Mouse (Mus musculus): Measurements from ENCODE around the gene Gspt1. TPM values are rescaled to one million over a fixed set of nuclear protein-coding genes. Genes with fewer than 3 reads are reported as not detected.
"Not testable (repeated sequence)": the region's sequence is repeated elsewhere in the genome, so short reads cannot be mapped to it uniquely, and the experiment has no call there.

The Gspt1 gene
- total and polyA plus RNA-seq, 3 experiments, result 111 to 886 (median 147) TPM

GRCm38 (mm10) chr16:11303741-11304140 lies 49.6 kb upstream of the Gspt1 start:
- Histone ChIP-seq H3K27me3 (replicated peaks) (no peaks in the 10 kb centered on the region), H3K4me2 (ENCODE audit: insufficient read depth, low read depth, poor library complexity, severe bottlenecking) (no peak overlapping the region), H3K27ac (ENCODE audit: insufficient read depth, low read depth) (no peak overlapping the region), H3K9me3 (replicated peaks; ENCODE audit: low read length) (no peaks in the 10 kb centered on the region), H3K9ac (ENCODE audit: insufficient read depth, low read depth) (no peak overlapping the region), H3K4me3 (replicated peaks in 1 of 3; ENCODE audit: low read depth in 2 of 3, low read length in 2 of 3, poor library complexity in 1 of 3) (no peak overlapping the region), H3K79me2 (replicated peaks; ENCODE audit: control insufficient read depth, extremely low read depth, insufficient read depth, poor library complexity, severe bottlenecking) (no peaks in the 10 kb centered on the region), H3K36me3 (replicated peaks in 1 of 2; ENCODE audit: control insufficient read depth in 1 of 2, insufficient read depth in 1 of 2, low read length in 1 of 2) (no peaks in the 10 kb centered on the region), H3K4me1 (ENCODE audit: control insufficient read depth in 1 of 2, insufficient read depth in 2 of 2) (peaks cover 0 to 10% of the 10 kb centered on the region in 2 experiments; a peak in 2 of 4 replicates)
- in situ Hi-C loops (cut with MboI; ENCODE audit: low pct_ligation_motif_present, low pct_unique_long_range_greater_than_20kb, low sequenced_read_pairs) (no loop called here), dilution Hi-C loops (cut with MboI; ENCODE audit: extremely low pct_ligation_motif_present, extremely low pct_unique_long_range_greater_than_20kb, low sequenced_read_pairs) (no loop called here)
- no peak for DNase-seq (ENCODE audit: extremely low read depth)
- TF ChIP-seq MAFK (IDR thresholded peaks at IDR 0.05; ENCODE audit: insufficient replicate concordance, low read length), result peak; percentile 83
- no peak for TF ChIP-seq SMC3 (IDR thresholded peaks at IDR 0.05; ENCODE audit: low read depth, low read length)

- TF ChIP-seq SMC3 (IDR thresholded peaks at IDR 0.05; ENCODE audit: low read depth, low read length) (peak; percentile 87), RAD21 (IDR thresholded peaks at IDR 0.05; ENCODE audit: low read depth, low read length) (peak; percentile 92), IRF4 (IDR thresholded peaks at IDR 0.05; ENCODE audit: low read depth, low read length) (peak; percentile 38; the same call in 1 of the 2 replicates), NELFE (IDR thresholded peaks at IDR 0.05; ENCODE audit: low read depth, low read length) (peak; percentile 49; the same call in 1 of the 2 replicates), SIN3A (IDR thresholded peaks at IDR 0.05; ENCODE audit: low read length) (peak; percentile 55; the same call in 1 of the 2 replicates), CTCF (conservative IDR thresholded peaks at IDR 0.05 in 1 of 2, IDR thresholded peaks at IDR 0.05 in 1 of 2; ENCODE audit: low read depth in 2 of 2, low read length in 2 of 2) (peak in 1 of 2 experiments; percentile 93; a peak in 3 of 4 replicates), ZC3H11A (IDR thresholded peaks at IDR 0.05; ENCODE audit: low read depth, low read length) (peak; percentile 68), MYC (IDR thresholded peaks at IDR 0.05; ENCODE audit: low read depth, low read length) (0 out of 2 replicates have a peak, but pooled peaks have one; percentile 42)
- H3K9ac ChIP-seq (ENCODE audit: insufficient read depth, low read depth); H3K4me2 ChIP-seq (ENCODE audit: insufficient read depth, low read depth, poor library complexity, severe bottlenecking); H3K27me3 ChIP-seq (replicated peaks); H3K4me3 ChIP-seq (replicated peaks in 1 of 3; ENCODE audit: low read depth in 2 of 3, low read length in 2 of 3, poor library complexity in 1 of 3); H3K27ac ChIP-seq (ENCODE audit: insufficient read depth, low read depth); H3K36me3 ChIP-seq (replicated peaks in 1 of 2; ENCODE audit: control insufficient read depth in 1 of 2, insufficient read depth in 1 of 2, low read length in 1 of 2); H3K9me3 ChIP-seq (replicated peaks; ENCODE audit: low read length); H3K79me2 ChIP-seq (replicated peaks; ENCODE audit: control insufficient read depth, extremely low read depth, insufficient read depth, poor library complexity, severe bottlenecking); dilution Hi-C loops (cut with MboI; ENCODE audit: extremely low pct_ligation_motif_present, extremely low pct_unique_long_range_greater_than_20kb, low sequenced_read_pairs): not testable (repeated sequence)
- peaks cover 0 to 20% of the 10 kb centered on the region in 2 experiments; a peak in 2 of 4 replicates for H3K4me1 ChIP-seq (ENCODE audit: control insufficient read depth in 1 of 2, insufficient read depth in 2 of 2)
- peak; percentile 73 for DNase-seq (ENCODE audit: extremely low read depth)
- in situ Hi-C loops (cut with MboI; ENCODE audit: low pct_ligation_motif_present, low pct_unique_long_range_greater_than_20kb, low sequenced_read_pairs), result loop anchor here (5.0 kb wide), 1 partner anchor 260 kb away; no protein-coding TSS in a partner anchor
Observed at GRCm38 (mm10) chr16:11297700-11298099, 43.6 kb upstream of the Gspt1 start.

- H3K9me3 ChIP-seq (replicated peaks; ENCODE audit: low read length); H3K27me3 ChIP-seq (replicated peaks); dilution Hi-C loops (cut with MboI; ENCODE audit: extremely low pct_ligation_motif_present, extremely low pct_unique_long_range_greater_than_20kb, low sequenced_read_pairs); H3K36me3 ChIP-seq (replicated peaks in 1 of 2; ENCODE audit: control insufficient read depth in 1 of 2, insufficient read depth in 1 of 2, low read length in 1 of 2); H3K4me3 ChIP-seq (replicated peaks in 1 of 3; ENCODE audit: low read depth in 2 of 3, low read length in 2 of 3, poor library complexity in 1 of 3); H3K9ac ChIP-seq (ENCODE audit: insufficient read depth, low read depth); DNase-seq (ENCODE audit: extremely low read depth); H3K4me2 ChIP-seq (ENCODE audit: insufficient read depth, low read depth, poor library complexity, severe bottlenecking); H3K79me2 ChIP-seq (replicated peaks; ENCODE audit: control insufficient read depth, extremely low read depth, insufficient read depth, poor library complexity, severe bottlenecking); H3K27ac ChIP-seq (ENCODE audit: insufficient read depth, low read depth): not testable (repeated sequence)
- H3K4me1 ChIP-seq (ENCODE audit: control insufficient read depth in 1 of 2, insufficient read depth in 2 of 2), result peaks cover 0 to 20% of the 10 kb centered on the region in 2 experiments; a peak in 2 of 4 replicates
- in situ Hi-C loops (cut with MboI; ENCODE audit: low pct_ligation_motif_present, low pct_unique_long_range_greater_than_20kb, low sequenced_read_pairs), result loop anchor here (5.0 kb wide), 1 partner anchor 258 kb away; no protein-coding TSS in a partner anchor
Observed at GRCm38 (mm10) chr16:11295583-11295982, 41.5 kb upstream of the Gspt1 start.

Measured in CH12.LX (cell line).